Mouse (Mus musculus): Measurements from ENCODE around the gene Bax.
"Not testable (repeated sequence)": the region's sequence is repeated elsewhere in the genome, so short reads cannot be mapped to it uniquely, and the experiment has no call there.

The Bax gene

GRCm38 (mm10) chr7:45480310-45480709, 13.6 kb upstream of the Bax start:
- not testable (repeated sequence) for DNase-seq

GRCm38 (mm10) chr7:45478774-45479173, 12.1 kb upstream of the Bax start:
- DNase-seq: no peak

- DNase-seq: peak; percentile 53 to 65
Observed at GRCm38 (mm10) chr7:45477003-45477402, 10.3 kb upstream of the Bax start.

- no peak for DNase-seq
Observed at GRCm38 (mm10) chr7:45476453-45476852, 9.8 kb upstream of the Bax start.

GRCm38 (mm10) chr7:45475291-45475969, 8.7 kb upstream of the Bax start:
- DNase-seq: peak; percentile 57 to 69

- DNase-seq: peak; percentile 67 to 87
Observed at GRCm38 (mm10) chr7:45470869-45471268, 4.2 kb upstream of the Bax start.

- DNase-seq: no peak
Observed at GRCm38 (mm10) chr7:45467090-45467670, 482 bp upstream of the Bax start.

- no peak for DNase-seq
Observed at GRCm38 (mm10) chr7:45465549-45465948, 1.1 kb downstream of the Bax start.

GRCm38 (mm10) chr7:45465112-45465511, 1.6 kb downstream of the Bax start:
- DNase-seq: no peak

- no peak for DNase-seq
Observed at GRCm38 (mm10) chr7:45463987-45464778, 2.5 kb downstream of the Bax start.

- not testable (repeated sequence) for DNase-seq
Observed at GRCm38 (mm10) chr7:45462868-45463267, 3.8 kb downstream of the Bax start.

GRCm38 (mm10) chr7:45462325-45462724, 4.4 kb downstream of the Bax start:
- DNase-seq: no peak

- no peak for DNase-seq
Observed at GRCm38 (mm10) chr7:45461781-45462180, 4.9 kb downstream of the Bax start.

- no peak for DNase-seq
Observed at GRCm38 (mm10) chr7:45461326-45461725, 5.4 kb downstream of the Bax start.

- peak; percentile 68 to 79 for DNase-seq
Observed at GRCm38 (mm10) chr7:45460860-45461314, 5.8 kb downstream of the Bax start.

GRCm38 (mm10) chr7:45460377-45460776, 6.3 kb downstream of the Bax start:
- DNase-seq: peak; percentile 79 to 84

- DNase-seq: peak; percentile 98 to 99
Observed at GRCm38 (mm10) chr7:45459564-45460140, 7.0 kb downstream of the Bax start, which contains the start of gene Ftl1. Ftl1 (minus strand) TSS chr7:45459884.

GRCm38 (mm10) chr7:45458748-45459563, 7.7 kb downstream of the Bax start:
- DNase-seq: peak; percentile 46 to 67

- DNase-seq: peak; percentile 77 to 86
Observed at GRCm38 (mm10) chr7:45457204-45458060, 9.3 kb downstream of the Bax start.

GRCm38 (mm10) chr7:45456721-45457203, 9.9 kb downstream of the Bax start:
- no peak for DNase-seq

All from kidney, adult 8-10 months (tissue).